Mouse (Mus musculus) olfactory bulb, adult 2 months (tissue): ENCODE results near the gene Rps25.

ENCODE experiments used
- CTCF ChIP-seq: fragments of 200-500 bp; IDR thresholded peaks from 2 replicates; pipeline ENCODE4 v1.5.1; 2012; ENCODE audit warnings: low read depth, mild to moderate bottlenecking, low read length, moderate library complexity; ENCODE audit not compliant: insufficient read depth
- POLR2A ChIP-seq: fragments of 200-500 bp; IDR thresholded peaks from 2 replicates; pipeline ENCODE4 v1.6.1; 2012; ENCODE audit warnings: mild to moderate bottlenecking, low read depth, low read length, moderate library complexity; ENCODE audit not compliant: insufficient read depth

DNA sequence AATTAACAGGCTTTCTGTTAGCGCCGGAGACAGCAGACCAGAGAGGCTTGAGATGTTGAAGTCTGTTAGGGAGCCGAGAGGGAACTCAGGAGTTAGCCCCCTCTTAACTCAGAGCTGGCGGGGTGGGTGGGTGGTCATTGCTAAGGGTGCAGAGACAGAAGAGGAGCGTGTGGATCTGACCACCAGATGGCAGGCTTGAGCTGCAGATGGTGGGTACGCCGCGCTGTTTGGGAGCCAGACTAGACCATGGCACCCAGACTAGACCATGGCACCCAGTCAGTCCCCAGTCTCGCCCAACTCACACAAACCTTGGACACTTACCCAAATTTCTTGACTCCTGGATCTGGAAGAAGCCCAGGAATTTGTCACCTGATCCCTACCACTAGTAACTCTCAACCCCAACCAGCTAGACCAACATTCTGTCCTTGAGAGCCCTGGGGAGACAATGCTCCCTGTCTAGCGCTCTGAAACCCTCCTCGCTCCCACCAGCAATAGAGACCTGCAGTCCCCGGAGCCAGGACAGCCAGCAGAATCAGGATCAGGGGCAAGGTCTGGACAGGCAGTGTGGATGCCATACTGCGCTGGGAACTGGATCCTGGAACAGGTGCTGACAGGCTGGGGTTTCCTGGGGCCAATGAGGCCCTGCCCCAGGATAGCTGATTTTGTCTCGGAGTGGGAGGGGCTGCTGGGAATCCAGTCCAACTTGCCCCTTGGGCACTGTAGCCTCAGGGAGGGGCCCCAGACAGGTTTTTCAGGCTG is 47.4 kb downstream of the Rps25 start:
- TF ChIP-seq CTCF (peak; percentile 94), POLR2A (no peak)
